Mouse (Mus musculus) Muller cell, postnatal 12 days (primary cell): ENCODE results near the gene Frmd4b.

ENCODE experiments used
- DNase-seq: peaks from one replicate; pipeline ENCODE4 v3.0.0-alpha.2; 2015; ENCODE audit errors: inconsistent ontology term

Frmd4b gene

GRCm38 (mm10) chr6:97520566-97520965, 96.8 kb downstream of the Frmd4b start:
- no peak for DNase-seq

- no peak for DNase-seq
Observed at GRCm38 (mm10) chr6:97519553-97519952, 97.8 kb downstream of the Frmd4b start.

- DNase-seq, result no peak
Observed at GRCm38 (mm10) chr6:97518467-97518866, 98.9 kb downstream of the Frmd4b start.

GRCm38 (mm10) chr6:97517616-97518235, 99.6 kb downstream of the Frmd4b start:
- no peak for DNase-seq

GRCm38 (mm10) chr6:97516941-97517340, 100.4 kb downstream of the Frmd4b start:
- DNase-seq, result no peak

- peak; percentile 59 for DNase-seq
Observed at GRCm38 (mm10) chr6:97510771-97511170, 106.6 kb downstream of the Frmd4b start.

- DNase-seq, result no peak
Observed at GRCm38 (mm10) chr6:97509434-97509833, 107.9 kb downstream of the Frmd4b start.

GRCm38 (mm10) chr6:97508480-97508879, 108.9 kb downstream of the Frmd4b start:
- DNase-seq, result no peak

- no peak for DNase-seq
Observed at GRCm38 (mm10) chr6:97507893-97508292, 109.4 kb downstream of the Frmd4b start.

GRCm38 (mm10) chr6:97506141-97506650, 111.1 kb downstream of the Frmd4b start:
- peak; percentile 67 for DNase-seq

GRCm38 (mm10) chr6:97504673-97505072, 112.7 kb downstream of the Frmd4b start:
- no peak for DNase-seq

- no peak for DNase-seq
Observed at GRCm38 (mm10) chr6:97501000-97501399, 116.3 kb downstream of the Frmd4b start.

- DNase-seq, result no peak
Observed at GRCm38 (mm10) chr6:97500246-97500645, 117.1 kb downstream of the Frmd4b start.

- no peak for DNase-seq
Observed at GRCm38 (mm10) chr6:97496002-97496401, 121.3 kb downstream of the Frmd4b start.

- no peak for DNase-seq
Observed at GRCm38 (mm10) chr6:97491065-97491464, 126.3 kb downstream of the Frmd4b start.

- peak; percentile 45 for DNase-seq
Observed at GRCm38 (mm10) chr6:97488821-97489220, 128.5 kb downstream of the Frmd4b start.

GRCm38 (mm10) chr6:97488280-97488679, 129.1 kb downstream of the Frmd4b start:
- peak; percentile 39 for DNase-seq

GRCm38 (mm10) chr6:97487535-97488081, 129.7 kb downstream of the Frmd4b start:
- DNase-seq, result peak; percentile 90

GRCm38 (mm10) chr6:97486813-97487361, 130.5 kb downstream of the Frmd4b start:
- DNase-seq, result peak; percentile 44

- DNase-seq, result no peak
Observed at GRCm38 (mm10) chr6:97485886-97486386, 131.4 kb downstream of the Frmd4b start.

GRCm38 (mm10) chr6:97481912-97482311, 135.4 kb downstream of the Frmd4b start:
- DNase-seq, result no peak

- no peak for DNase-seq
Observed at GRCm38 (mm10) chr6:97478981-97479860, 138.1 kb downstream of the Frmd4b start.
